Mouse (Mus musculus) embryo, embryonic 11.5 days (tissue): ENCODE measurements around the gene Gm11214.

Experiments
- DNase-seq: peaks from one replicate; pipeline ENCODE4 v3.0.0-alpha.2; 2012; ENCODE audit warnings: low read depth, low spot score

Gene Gm11214

GRCm38 (mm10) chr4:63663279-63663678 lies at the start of gene Gm11214:
Gm11214 (minus strand) TSS chr4:63663379.
- DNase-seq, result no peak

- no peak for DNase-seq
These were observed 48.7 kb upstream of the Gm11214 start for GRCm38 (mm10) chr4:63711886-63712285.

- no peak for DNase-seq
These were observed 47.4 kb upstream of the Gm11214 start for GRCm38 (mm10) chr4:63710431-63711220.

- no peak for DNase-seq
These were observed 43.2 kb upstream of the Gm11214 start for GRCm38 (mm10) chr4:63706279-63706971.

GRCm38 (mm10) chr4:63704232-63704631 lies 41.1 kb upstream of the Gm11214 start:
- DNase-seq, result no peak

- no peak for DNase-seq
These were observed 40.5 kb upstream of the Gm11214 start for GRCm38 (mm10) chr4:63703686-63704085.

GRCm38 (mm10) chr4:63702006-63702704 lies 39.0 kb upstream of the Gm11214 start:
- DNase-seq, result no peak

GRCm38 (mm10) chr4:63699749-63700148 lies 36.6 kb upstream of the Gm11214 start:
- no peak for DNase-seq

GRCm38 (mm10) chr4:63696921-63697320 lies 33.7 kb upstream of the Gm11214 start:
- DNase-seq, result no peak

GRCm38 (mm10) chr4:63692351-63692750 lies 29.2 kb upstream of the Gm11214 start:
- no peak for DNase-seq

GRCm38 (mm10) chr4:63687429-63687828 lies 24.2 kb upstream of the Gm11214 start:
- DNase-seq, result no peak

GRCm38 (mm10) chr4:63686157-63686556 lies 23.0 kb upstream of the Gm11214 start:
- DNase-seq, result no peak

GRCm38 (mm10) chr4:63685253-63685525 lies 22.0 kb upstream of the Gm11214 start:
- DNase-seq, result no peak

GRCm38 (mm10) chr4:63684412-63685252 lies 21.5 kb upstream of the Gm11214 start:
- DNase-seq, result no peak

- no peak for DNase-seq
These were observed 20.5 kb upstream of the Gm11214 start for GRCm38 (mm10) chr4:63683716-63684115.

GRCm38 (mm10) chr4:63683056-63683455 lies 19.9 kb upstream of the Gm11214 start:
- DNase-seq, result no peak

- no peak for DNase-seq
These were observed 19.3 kb upstream of the Gm11214 start for GRCm38 (mm10) chr4:63682441-63682840.

- DNase-seq, result no peak
These were observed 18.4 kb upstream of the Gm11214 start for GRCm38 (mm10) chr4:63681557-63681956.

- DNase-seq, result no peak
These were observed 11.9 kb upstream of the Gm11214 start for GRCm38 (mm10) chr4:63675128-63675527.

GRCm38 (mm10) chr4:63668255-63668654 lies 5.1 kb upstream of the Gm11214 start:
- DNase-seq, result no peak

GRCm38 (mm10) chr4:63665738-63666137 lies 2.6 kb upstream of the Gm11214 start:
- no peak for DNase-seq

GRCm38 (mm10) chr4:63661857-63662256 lies 1.3 kb downstream of the Gm11214 start:
- DNase-seq, result no peak
